Mouse (Mus musculus): ENCODE results near the gene Ddx60.

Ddx60 gene

GRCm38 (mm10) chr8:62068305-62068704 lies 140.4 kb downstream of the Ddx60 start:
- no peak for DNase-seq (ENCODE audit: low read depth, low spot score)
- no peaks in the 10 kb centered on the region for H3K27me3 ChIP-seq (ENCODE audit: control insufficient read depth, insufficient read depth, low read length, poor library complexity, severe bottlenecking)
- H3K36me3 ChIP-seq (ENCODE audit: control insufficient read depth, insufficient read depth, low read length, poor library complexity, severe bottlenecking): no peaks in the 10 kb centered on the region

DNA sequence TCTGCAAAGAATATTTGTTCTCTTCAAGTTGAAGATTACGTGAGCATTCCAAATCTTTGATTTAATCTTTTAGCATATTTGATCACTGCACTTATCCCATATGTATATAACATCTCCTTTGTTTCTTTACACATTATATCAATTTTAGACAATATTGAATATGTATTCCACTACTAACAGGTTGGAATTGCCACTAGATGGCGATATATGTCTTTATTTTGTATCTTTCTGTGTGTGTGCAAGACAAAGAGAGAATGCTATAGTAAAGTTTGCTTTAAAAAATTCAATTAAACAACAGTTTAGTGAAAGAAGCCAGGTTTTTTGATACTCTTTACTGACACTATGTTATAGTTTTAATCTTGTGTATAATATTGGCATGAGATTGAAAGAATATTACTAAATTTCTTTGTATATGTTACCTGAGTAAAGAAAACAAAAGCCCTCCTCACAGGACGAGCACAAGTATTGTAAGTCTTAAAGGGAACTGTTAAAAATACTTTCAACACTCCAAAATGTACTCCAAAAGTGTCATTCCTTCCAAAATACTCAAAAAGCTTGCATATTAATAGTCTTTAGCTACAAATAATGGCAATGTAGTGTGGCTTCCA lies 152.4 kb downstream of the Ddx60 start:
- H3K27me3 ChIP-seq (ENCODE audit: control insufficient read depth, insufficient read depth, low read length, poor library complexity, severe bottlenecking): no peaks in the 10 kb centered on the region
- DNase-seq (ENCODE audit: low read depth, low spot score): peak; percentile 2
- H3K36me3 ChIP-seq (ENCODE audit: control insufficient read depth, insufficient read depth, low read length, poor library complexity, severe bottlenecking): no peaks in the 10 kb centered on the region

GRCm38 (mm10) chr8:62081804-62082203 lies 153.9 kb downstream of the Ddx60 start:
- no peak for DNase-seq (ENCODE audit: low read depth, low spot score)
- no peaks in the 10 kb centered on the region for H3K27me3 ChIP-seq (ENCODE audit: control insufficient read depth, insufficient read depth, low read length, poor library complexity, severe bottlenecking)
- no peaks in the 10 kb centered on the region for H3K36me3 ChIP-seq (ENCODE audit: control insufficient read depth, insufficient read depth, low read length, poor library complexity, severe bottlenecking)
